Mouse (Mus musculus) G1E (cell line): Measurements from ENCODE around the gene Rab31. TPM values are rescaled to one million over a fixed set of nuclear protein-coding genes. Genes with fewer than 3 reads are reported as not detected.

Experiments
- ATAC-seq: 2 replicates; pipeline ENCODE4 v1.8.0; 2016; ENCODE audit warnings: mild to moderate bottlenecking; ENCODE audit not compliant: insufficient number of reproducible peaks, poor library complexity, low FRiP score, severe bottlenecking; ENCODE audit errors: extremely low read depth
- DNase-seq: peaks from one replicate; pipeline ENCODE4 v3.0.0; 2012; ENCODE audit warnings: low spot score
- H3K27me3 ChIP-seq: 2 replicates; pipeline ENCODE4 v1.6.1; 2012; ENCODE audit warnings: mild to moderate bottlenecking, low read length, inconsistent platforms; ENCODE audit not compliant: insufficient read depth
- H3K36me3 ChIP-seq: replicated peaks from 2 replicates; pipeline ENCODE3; 2012; ENCODE audit warnings: mild to moderate bottlenecking, inconsistent platforms
- H3K4me1 ChIP-seq: 2 replicates; pipeline ENCODE4 v1.6.1; 2012; ENCODE audit warnings: low read depth, low read length, inconsistent platforms, mixed read lengths; ENCODE audit not compliant: insufficient read depth
- H3K4me3 ChIP-seq: 2 replicates; pipeline ENCODE4 v1.5.1; 2012; ENCODE audit warnings: low read depth, mild to moderate bottlenecking, inconsistent platforms, low read length, moderate library complexity, mixed read lengths
- H3K9me3 ChIP-seq: replicated peaks from 2 replicates; pipeline ENCODE4 v1.6.1; 2012; ENCODE audit warnings: inconsistent platforms
- CTCF ChIP-seq: IDR thresholded peaks from 2 replicates; pipeline ENCODE4 v1.5.1; 2012; ENCODE audit warnings: low read depth, low read length, inconsistent platforms, mixed read lengths
- GATA1 ChIP-seq: IDR thresholded peaks from 2 replicates; pipeline ENCODE4 v1.6.1; 2012; ENCODE audit warnings: borderline replicate concordance, low read length, inconsistent platforms, mixed read lengths
- GATA2 ChIP-seq: IDR thresholded peaks from 2 replicates; pipeline ENCODE4 v1.6.1; 2012; ENCODE audit warnings: low read depth, low read length, inconsistent platforms, borderline replicate concordance
- POLR2AphosphoS5 ChIP-seq: IDR thresholded peaks from 2 replicates; pipeline ENCODE4 v1.6.1; 2012; ENCODE audit warnings: low read depth, low read length, inconsistent platforms; ENCODE audit not compliant: insufficient replicate concordance
- TAL1 ChIP-seq: conservative IDR thresholded peaks from 2 replicates; pipeline ENCODE4 v1.6.1; 2012; ENCODE audit warnings: low read depth, low read length, inconsistent platforms, mixed read lengths
- polyA plus RNA-seq: library from polyadenylated mRNA; stranded (reverse); fragments of >175 nt; gene quantifications from 2 replicates; pipeline ENCODE4 v1.2.3, GENCODE M21; 2012
- total RNA-seq, 2 experiments: library from RNA; stranded (forward) in 1 of 2; stranded (reverse) in 1 of 2; fragments of 200-1000 nt in 1 of 2; fragments of >200 nt in 1 of 2; fragmentation: Nextera tagmentation in 1 of 2; gene quantifications; 2 replicates each; pipeline ENCODE4 v1.2.3; 2014 to 2017

The Rab31 gene
- total and polyA plus RNA-seq, 3 experiments = 0.20 to 1.7 (median 1.6) TPM

- H3K36me3 ChIP-seq = peaks cover 57% of the 10 kb centered on the region
- no peak for ATAC-seq
- no peaks in the 10 kb centered on the region for H3K27me3 ChIP-seq
- H3K4me1 ChIP-seq = peaks cover 13% of the 10 kb centered on the region
- H3K4me3 ChIP-seq = no peak overlapping the region
- no peak for DNase-seq
- H3K9me3 ChIP-seq = no peaks in the 10 kb centered on the region
- TF ChIP-seq POLR2AphosphoS5 (no peak), CTCF (no peak)
These were observed 20.9 kb upstream of the Rab31 start for GRCm38 (mm10) chr17:65793307-65793930.

GRCm38 (mm10) chr17:65791161-65791560 lies 18.6 kb upstream of the Rab31 start:
- Histone ChIP-seq H3K36me3 (peaks cover 64% of the 10 kb centered on the region), H3K4me1 (peaks cover 19% of the 10 kb centered on the region), H3K27me3 (no peaks in the 10 kb centered on the region), H3K4me3 (no peak overlapping the region), H3K9me3 (no peaks in the 10 kb centered on the region)
- TF ChIP-seq GATA1 = no peak
- no peak for TF ChIP-seq POLR2AphosphoS5
- TF ChIP-seq CTCF = no peak
- no peak for TF ChIP-seq TAL1
- TF ChIP-seq GATA2 = no peak
- DNase-seq (no peak), ATAC-seq (no peak)

- Histone ChIP-seq H3K36me3 (peaks cover 68% of the 10 kb centered on the region), H3K27me3 (no peaks in the 10 kb centered on the region), H3K4me1 (peaks cover 26% of the 10 kb centered on the region), H3K9me3 (no peaks in the 10 kb centered on the region), H3K4me3 (no peak overlapping the region)
- DNase-seq (no peak), ATAC-seq (no peak)
- TF ChIP-seq TAL1 (no peak), GATA1 (no peak), GATA2 (no peak), POLR2AphosphoS5 (no peak), CTCF (no peak)
These were observed 17.0 kb upstream of the Rab31 start for GRCm38 (mm10) chr17:65789576-65789975.

GRCm38 (mm10) chr17:65788542-65789291 lies 16.2 kb upstream of the Rab31 start:
- ATAC-seq (no peak), DNase-seq (no peak)
- Histone ChIP-seq H3K4me1 (peaks cover 32% of the 10 kb centered on the region), H3K36me3 (peaks cover 63% of the 10 kb centered on the region), H3K9me3 (no peaks in the 10 kb centered on the region), H3K4me3 (no peak overlapping the region), H3K27me3 (no peaks in the 10 kb centered on the region)
- no peak for TF ChIP-seq POLR2AphosphoS5
- no peak for TF ChIP-seq CTCF
- TF ChIP-seq GATA2 = no peak
- no peak for TF ChIP-seq TAL1

GRCm38 (mm10) chr17:65787261-65787660 lies 14.7 kb upstream of the Rab31 start:
- no peak overlapping the region for H3K4me3 ChIP-seq
- peaks cover 59% of the 10 kb centered on the region for H3K36me3 ChIP-seq
- peaks cover 35% of the 10 kb centered on the region for H3K4me1 ChIP-seq
- TF ChIP-seq GATA1 (no peak), CTCF (no peak), TAL1 (no peak), GATA2 (no peak), POLR2AphosphoS5 (no peak)
- DNase-seq (no peak), ATAC-seq (no peak)
- H3K27me3 ChIP-seq = no peaks in the 10 kb centered on the region
- H3K9me3 ChIP-seq = no peaks in the 10 kb centered on the region

- no peaks in the 10 kb centered on the region for H3K27me3 ChIP-seq
- TF ChIP-seq TAL1 (no peak), CTCF (no peak), POLR2AphosphoS5 (no peak), GATA1 (no peak), GATA2 (no peak)
- DNase-seq (no peak), ATAC-seq (no peak)
- H3K4me3 ChIP-seq = no peak overlapping the region
- H3K9me3 ChIP-seq = no peaks in the 10 kb centered on the region
- peaks cover 36% of the 10 kb centered on the region for H3K4me1 ChIP-seq
- H3K36me3 ChIP-seq = peaks cover 49% of the 10 kb centered on the region
These were observed 13.7 kb upstream of the Rab31 start for GRCm38 (mm10) chr17:65786225-65786624.
